Mouse (Mus musculus) midbrain, embryonic 10.5 days (tissue): ENCODE data around the gene Arid1b. TPM values are rescaled to one million over a fixed set of nuclear protein-coding genes. Genes with fewer than 3 reads are reported as not detected.

Source experiments
- DNase-seq: peaks from one replicate; pipeline ENCODE4 v3.0.0-alpha.2; 2017; ENCODE audit warnings: low spot score
- H3K27ac ChIP-seq: fragments of 300-500 bp; sonication (generic); replicated peaks from 2 replicates; pipeline ENCODE4 v1.5.1; 2016; ENCODE audit warnings: mild to moderate bottlenecking
- H3K27me3 ChIP-seq: fragments of 300-500 bp; sonication (generic); 2 replicates; pipeline ENCODE4 v1.6.1; 2016; ENCODE audit warnings: low read depth, mild to moderate bottlenecking; ENCODE audit not compliant: poor library complexity, severe bottlenecking
- H3K36me3 ChIP-seq: fragments of 300-500 bp; sonication (generic); 2 replicates; pipeline ENCODE4 v1.6.1; 2016; ENCODE audit warnings: mild to moderate bottlenecking, moderate library complexity
- H3K4me1 ChIP-seq: fragments of 300-500 bp; sonication (generic); 2 replicates; pipeline ENCODE4 v1.6.1; 2016
- H3K4me3 ChIP-seq: fragments of 300-500 bp; sonication (generic); 2 replicates; pipeline ENCODE4 v1.5.1; 2016; ENCODE audit warnings: mild to moderate bottlenecking, moderate library complexity
- H3K9me3 ChIP-seq: fragments of 300-500 bp; sonication (generic); replicated peaks from 2 replicates; pipeline ENCODE4 v1.6.1; 2016; ENCODE audit warnings: mild to moderate bottlenecking
- WGBS: fragments of 180-500 bp; shearing (Covaris S2); methylation state at CpG from one replicate; pipeline ENCODE4 v1.1.7; 2016; 5-methylcytosine and 5-hydroxymethylcytosine counted together
- polyA plus RNA-seq: library from polyadenylated mRNA; unstranded; fragments of >200 nt; fragmentation: Nextera tagmentation; extraction: Ambion mirVana; gene quantifications from 2 replicates; pipeline ENCODE4 v1.2.1, GENCODE M21; 2016

Gene Arid1b
- polyA plus RNA-seq, 1 experiment from 2014 or later = 8.9 TPM

- WGBS = 80% methylated on average over 5 of the region's 5 CpGs
- DNase-seq = no peak
- Histone ChIP-seq H3K27me3 (no peaks in the 10 kb centered on the region), H3K36me3 (peaks cover 11% of the 10 kb centered on the region), H3K9me3 (no peaks in the 10 kb centered on the region), H3K4me1 (peaks cover 40% of the 10 kb centered on the region), H3K4me3 (no peak overlapping the region), H3K27ac (0 out of 2 replicates have a peak overlapping the region, but pooled peaks have one; percentile 33)
Observed at GRCm38 (mm10) chr17:5125084-5125855, 131.1 kb downstream of the Arid1b start.

- Histone ChIP-seq H3K4me1 (peaks cover 38% of the 10 kb centered on the region), H3K9me3 (no peaks in the 10 kb centered on the region), H3K36me3 (peaks cover 12% of the 10 kb centered on the region), H3K27me3 (no peaks in the 10 kb centered on the region), H3K27ac (0 out of 2 replicates have a peak overlapping the region, but pooled peaks have one; percentile 7), H3K4me3 (no peak overlapping the region)
- WGBS = 90% methylated on average over 5 of the region's 5 CpGs
- no peak for DNase-seq
Observed at GRCm38 (mm10) chr17:5125856-5126806, 132.0 kb downstream of the Arid1b start.

- no peaks in the 10 kb centered on the region; the same call in 1 of the 2 replicates for H3K9me3 ChIP-seq
- DNase-seq = no peak
- H3K4me3 ChIP-seq = no peak overlapping the region
- H3K4me1 ChIP-seq = peaks cover 25% of the 10 kb centered on the region
- no peaks in the 10 kb centered on the region for H3K27me3 ChIP-seq
- no peak overlapping the region for H3K27ac ChIP-seq
- H3K36me3 ChIP-seq = peaks cover 24% of the 10 kb centered on the region
- 89% methylated on average over 2 of the region's 2 CpGs for WGBS
Observed at GRCm38 (mm10) chr17:5129606-5130005, 135.5 kb downstream of the Arid1b start.

- Histone ChIP-seq H3K4me3 (no peak overlapping the region), H3K4me1 (peaks cover 20% of the 10 kb centered on the region), H3K27me3 (no peaks in the 10 kb centered on the region), H3K9me3 (no peaks in the 10 kb centered on the region; the same call in 1 of the 2 replicates), H3K27ac (no peak overlapping the region), H3K36me3 (peaks cover 24% of the 10 kb centered on the region)
- WGBS = 93% methylated on average over 4 of the region's 4 CpGs
- no peak for DNase-seq
Observed at GRCm38 (mm10) chr17:5130116-5130515, 136.0 kb downstream of the Arid1b start.

- Histone ChIP-seq H3K9me3 (no peaks in the 10 kb centered on the region; the same call in 1 of the 2 replicates), H3K36me3 (peaks cover 24% of the 10 kb centered on the region), H3K27ac (no peak overlapping the region), H3K27me3 (no peaks in the 10 kb centered on the region), H3K4me1 (peaks cover 27% of the 10 kb centered on the region), H3K4me3 (no peak overlapping the region)
- no peak for DNase-seq
- 97% methylated on average over 6 of the region's 6 CpGs for WGBS
Observed at GRCm38 (mm10) chr17:5131706-5132105, 137.6 kb downstream of the Arid1b start.

- no peak overlapping the region for H3K4me3 ChIP-seq
- peaks cover 29% of the 10 kb centered on the region for H3K4me1 ChIP-seq
- peaks cover 17% of the 10 kb centered on the region for H3K36me3 ChIP-seq
- 92% methylated on average over 14 of the region's 14 CpGs for WGBS
- no peaks in the 10 kb centered on the region; the same call in 1 of the 2 replicates for H3K9me3 ChIP-seq
- H3K27me3 ChIP-seq = no peaks in the 10 kb centered on the region
- H3K27ac ChIP-seq = no peak overlapping the region
- no peak for DNase-seq
Observed at GRCm38 (mm10) chr17:5132296-5132986, 138.3 kb downstream of the Arid1b start.

- DNase-seq = no peak
- Histone ChIP-seq H3K4me3 (no peak overlapping the region), H3K27ac (no peak overlapping the region), H3K36me3 (peaks cover 15% of the 10 kb centered on the region), H3K4me1 (peaks cover 33% of the 10 kb centered on the region), H3K27me3 (no peaks in the 10 kb centered on the region), H3K9me3 (no peaks in the 10 kb centered on the region; the same call in 1 of the 2 replicates)
- 89% methylated on average over 7 of the region's 7 CpGs for WGBS
Observed at GRCm38 (mm10) chr17:5132987-5133355, 138.8 kb downstream of the Arid1b start.

GRCm38 (mm10) chr17:5133831-5134230, 139.7 kb downstream of the Arid1b start:
- H3K27ac ChIP-seq = no peak overlapping the region
- H3K4me1 ChIP-seq = peaks cover 41% of the 10 kb centered on the region
- DNase-seq = no peak
- peaks cover 15% of the 10 kb centered on the region for H3K36me3 ChIP-seq
- no peak overlapping the region for H3K4me3 ChIP-seq
- WGBS = 81% methylated on average over 8 of the region's 8 CpGs
- H3K27me3 ChIP-seq = no peaks in the 10 kb centered on the region
- H3K9me3 ChIP-seq = no peaks in the 10 kb centered on the region; the same call in 1 of the 2 replicates

- H3K9me3 ChIP-seq = no peaks in the 10 kb centered on the region; the same call in 1 of the 2 replicates
- no peak overlapping the region for H3K27ac ChIP-seq
- no peak for DNase-seq
- H3K36me3 ChIP-seq = peaks cover 15% of the 10 kb centered on the region
- no peak overlapping the region for H3K4me3 ChIP-seq
- whole genome bisulfite sequencing = 59% methylated on average over 8 of the region's 8 CpGs
- H3K27me3 ChIP-seq = no peaks in the 10 kb centered on the region
- H3K4me1 ChIP-seq = peaks cover 46% of the 10 kb centered on the region
Observed at GRCm38 (mm10) chr17:5134271-5134670, 140.1 kb downstream of the Arid1b start.

GRCm38 (mm10) chr17:5137936-5138335, 143.8 kb downstream of the Arid1b start:
- Histone ChIP-seq H3K4me1 (peaks cover 52% of the 10 kb centered on the region), H3K9me3 (no peaks in the 10 kb centered on the region), H3K27me3 (no peaks in the 10 kb centered on the region), H3K4me3 (no peak overlapping the region), H3K36me3 (peaks cover 2% of the 10 kb centered on the region; the same call in 1 of the 2 replicates), H3K27ac (peak overlapping the region; percentile 53)
- no peak for DNase-seq
- 83% methylated on average over 3 of the region's 3 CpGs for WGBS

GRCm38 (mm10) chr17:5138641-5139205, 144.6 kb downstream of the Arid1b start:
- DNase-seq = peak; percentile 48
- H3K27ac ChIP-seq = peak overlapping the region; percentile 76
- 38% methylated on average over 8 of the region's 8 CpGs for WGBS
- H3K4me3 ChIP-seq = no peak overlapping the region
- H3K9me3 ChIP-seq = no peaks in the 10 kb centered on the region
- H3K36me3 ChIP-seq = no peaks in the 10 kb centered on the region
- peaks cover 51% of the 10 kb centered on the region for H3K4me1 ChIP-seq
- no peaks in the 10 kb centered on the region for H3K27me3 ChIP-seq

GRCm38 (mm10) chr17:5139553-5139952, 145.4 kb downstream of the Arid1b start:
- 0 out of 2 replicates have a peak overlapping the region, but pooled peaks have one; percentile 76 for H3K27ac ChIP-seq
- DNase-seq = no peak
- peaks cover 50% of the 10 kb centered on the region for H3K4me1 ChIP-seq
- H3K9me3 ChIP-seq = no peaks in the 10 kb centered on the region
- H3K27me3 ChIP-seq = no peaks in the 10 kb centered on the region
- H3K36me3 ChIP-seq = no peaks in the 10 kb centered on the region
- no peak overlapping the region for H3K4me3 ChIP-seq
- 83% methylated on average over 8 of the region's 8 CpGs for WGBS
